Mouse (Mus musculus) testis, postnatal 10 days (tissue): ENCODE measurements around the gene Ankrd54.
A peak's percentile ranks its signal among the peaks of the same experiment; 100 is the strongest.

Experiments used
- DNase-seq: peaks from one replicate; pipeline ENCODE4 v3.0.0; 2021; ENCODE audit warnings: low spot score

Gene Ankrd54

GRCm38 (mm10) chr15:79075658-79076365 lies 13.1 kb upstream of the Ankrd54 start:
- no peak for DNase-seq

- DNase-seq = peak; percentile 87
Measured at GRCm38 (mm10) chr15:79074913-79075532, 12.3 kb upstream of the Ankrd54 start, which contains the start of gene Eif3l. Gene Eif3l (plus strand): TSS chr15:79075179.

- no peak for DNase-seq
Measured at GRCm38 (mm10) chr15:79074446-79074845, 11.8 kb upstream of the Ankrd54 start.

GRCm38 (mm10) chr15:79073752-79074151 lies 11.1 kb upstream of the Ankrd54 start:
- no peak for DNase-seq

GRCm38 (mm10) chr15:79071117-79072039 lies 8.7 kb upstream of the Ankrd54 start:
- DNase-seq = no peak

GRCm38 (mm10) chr15:79068416-79068815 lies 5.7 kb upstream of the Ankrd54 start:
- no peak for DNase-seq

GRCm38 (mm10) chr15:79067631-79068030 lies 4.9 kb upstream of the Ankrd54 start:
- no peak for DNase-seq

GRCm38 (mm10) chr15:79066276-79066675 lies 3.6 kb upstream of the Ankrd54 start:
- DNase-seq = no peak

GRCm38 (mm10) chr15:79065086-79065770 lies 2.5 kb upstream of the Ankrd54 start:
- DNase-seq = peak; percentile 50

GRCm38 (mm10) chr15:79063160-79063740 lies 557 bp upstream of the Ankrd54 start:
- DNase-seq = peak; percentile 36

GRCm38 (mm10) chr15:79060887-79061565 lies 1.7 kb downstream of the Ankrd54 start:
- no peak for DNase-seq

GRCm38 (mm10) chr15:79057850-79058249 lies 4.8 kb downstream of the Ankrd54 start:
- DNase-seq = no peak

- DNase-seq = no peak
Measured at GRCm38 (mm10) chr15:79056601-79057000, 6.1 kb downstream of the Ankrd54 start.

GRCm38 (mm10) chr15:79052366-79052765 lies 10.3 kb downstream of the Ankrd54 start:
- DNase-seq = no peak

- no peak for DNase-seq
Measured at GRCm38 (mm10) chr15:79051461-79052360, 11.0 kb downstream of the Ankrd54 start.

GRCm38 (mm10) chr15:79050964-79051363 lies 11.7 kb downstream of the Ankrd54 start:
- DNase-seq = no peak

- no peak for DNase-seq
Measured at GRCm38 (mm10) chr15:79050160-79050845, 12.4 kb downstream of the Ankrd54 start.

- DNase-seq = no peak
Measured at GRCm38 (mm10) chr15:79048186-79048585, 14.5 kb downstream of the Ankrd54 start.

- no peak for DNase-seq
Measured at GRCm38 (mm10) chr15:79044837-79045236, 17.9 kb downstream of the Ankrd54 start.
